Mouse (Mus musculus): Measurements from ENCODE around the gene 1700067K01Rik.

GRCm38 (mm10) chr8:84002957-84003611 is 1.8 kb downstream of the 1700067K01Rik start:
- TF ChIP-seq CTCF (IDR thresholded peaks at IDR 0.05; ENCODE audit: borderline replicate concordance, insufficient read depth, low read length), result no peak
- TF ChIP-seq POLR2A (IDR thresholded peaks at IDR 0.05; ENCODE audit: low read depth, low read length), result peak; percentile 30; the same call in 1 of the 2 replicates
